Mouse (Mus musculus): ENCODE measurements around the gene Qrfpr. TPM values are rescaled to one million over a fixed set of nuclear protein-coding genes. Genes with fewer than 3 reads are reported as not detected.

The Qrfpr gene
- polyA plus RNA-seq, 1 experiment from 2014 or later, result 0.59 TPM

- Histone ChIP-seq H3K4me2 (no peak overlapping the region), H3K9ac (no peak overlapping the region), H3K4me1 (0 out of 2 replicates have a peak, but pooled peaks cover 3% of the 10 kb centered on the region), H3K9me3 (no peaks in the 10 kb centered on the region), H3K36me3 (no peaks in the 10 kb centered on the region), H3K4me3 (no peak overlapping the region), H3K27ac (no peak overlapping the region), H3K27me3 (no peaks in the 10 kb centered on the region)
- WGBS, result 71% methylated on average over 19 of the region's 19 CpGs
- ATAC-seq (ENCODE audit: insufficient number of reproducible peaks, insufficient read depth, low FRiP score, low TSS enrichment, low read depth), result no peak
These were observed 14.4 kb downstream of the Qrfpr start for GRCm38 (mm10) chr3:36207520-36208264.

- no peak for ATAC-seq (ENCODE audit: insufficient number of reproducible peaks, insufficient read depth, low FRiP score, low TSS enrichment, low read depth)
- no peaks in the 10 kb centered on the region for H3K9me3 ChIP-seq
- H3K27ac ChIP-seq, result no peak overlapping the region
- no peaks in the 10 kb centered on the region for H3K4me1 ChIP-seq
- H3K36me3 ChIP-seq, result no peaks in the 10 kb centered on the region
- whole genome bisulfite sequencing, result 60% methylated on average over 7 of the region's 7 CpGs
- H3K27me3 ChIP-seq, result no peaks in the 10 kb centered on the region
- H3K9ac ChIP-seq, result no peak overlapping the region
- H3K4me2 ChIP-seq, result no peak overlapping the region
- H3K4me3 ChIP-seq, result no peak overlapping the region
These were observed 19.2 kb downstream of the Qrfpr start for GRCm38 (mm10) chr3:36202932-36203331.

GRCm38 (mm10) chr3:36201098-36201497, 21.0 kb downstream of the Qrfpr start:
- 57% methylated on average over 5 of the region's 5 CpGs for WGBS
- no peak overlapping the region for H3K4me3 ChIP-seq
- H3K9ac ChIP-seq, result no peak overlapping the region
- H3K27ac ChIP-seq, result no peak overlapping the region
- H3K4me1 ChIP-seq, result no peaks in the 10 kb centered on the region
- ATAC-seq (ENCODE audit: insufficient number of reproducible peaks, insufficient read depth, low FRiP score, low TSS enrichment, low read depth), result no peak
- H3K36me3 ChIP-seq, result no peaks in the 10 kb centered on the region
- H3K9me3 ChIP-seq, result no peaks in the 10 kb centered on the region
- H3K27me3 ChIP-seq, result no peaks in the 10 kb centered on the region
- no peak overlapping the region for H3K4me2 ChIP-seq

GRCm38 (mm10) chr3:36189243-36189642, 32.9 kb downstream of the Qrfpr start:
- WGBS, result 90% methylated on average over 8 of the region's 8 CpGs
- H3K36me3 ChIP-seq, result no peaks in the 10 kb centered on the region
- H3K9ac ChIP-seq, result no peak overlapping the region
- H3K27ac ChIP-seq, result no peak overlapping the region
- H3K9me3 ChIP-seq, result no peaks in the 10 kb centered on the region
- H3K4me3 ChIP-seq, result no peak overlapping the region
- no peaks in the 10 kb centered on the region for H3K27me3 ChIP-seq
- no peak overlapping the region for H3K4me2 ChIP-seq
- H3K4me1 ChIP-seq, result no peaks in the 10 kb centered on the region
- ATAC-seq (ENCODE audit: insufficient number of reproducible peaks, insufficient read depth, low FRiP score, low TSS enrichment, low read depth), result no peak

GRCm38 (mm10) chr3:36186510-36186909, 35.6 kb downstream of the Qrfpr start:
- no peak for ATAC-seq (ENCODE audit: insufficient number of reproducible peaks, insufficient read depth, low FRiP score, low TSS enrichment, low read depth)
- Histone ChIP-seq H3K4me2 (no peak overlapping the region), H3K27ac (no peak overlapping the region), H3K4me1 (no peaks in the 10 kb centered on the region), H3K36me3 (no peaks in the 10 kb centered on the region), H3K4me3 (no peak overlapping the region), H3K27me3 (no peaks in the 10 kb centered on the region), H3K9ac (no peak overlapping the region), H3K9me3 (no peaks in the 10 kb centered on the region)
- WGBS, result 85% methylated on average over 4 of the region's 4 CpGs

GRCm38 (mm10) chr3:36181519-36181918, 40.6 kb downstream of the Qrfpr start:
- ATAC-seq (ENCODE audit: insufficient number of reproducible peaks, insufficient read depth, low FRiP score, low TSS enrichment, low read depth), result no peak
- Histone ChIP-seq H3K4me1 (no peaks in the 10 kb centered on the region), H3K4me3 (no peak overlapping the region), H3K36me3 (no peaks in the 10 kb centered on the region), H3K27me3 (no peaks in the 10 kb centered on the region), H3K27ac (no peak overlapping the region), H3K9ac (no peak overlapping the region), H3K4me2 (no peak overlapping the region), H3K9me3 (no peaks in the 10 kb centered on the region)
- WGBS, result 8% methylated on average over 4 of the region's 4 CpGs

GRCm38 (mm10) chr3:36173761-36174160, 48.4 kb downstream of the Qrfpr start:
- no peak for ATAC-seq (ENCODE audit: insufficient number of reproducible peaks, insufficient read depth, low FRiP score, low TSS enrichment, low read depth)

GRCm38 (mm10) chr3:36171348-36171747, 50.8 kb downstream of the Qrfpr start:
- H3K27me3 ChIP-seq, result no peaks in the 10 kb centered on the region
- no peak overlapping the region for H3K4me3 ChIP-seq
- H3K36me3 ChIP-seq, result peaks cover 25% of the 10 kb centered on the region
- 87% methylated on average over 1 of the region's 1 CpGs for WGBS
- H3K4me2 ChIP-seq, result no peak overlapping the region
- no peaks in the 10 kb centered on the region for H3K4me1 ChIP-seq
- no peak for ATAC-seq (ENCODE audit: insufficient number of reproducible peaks, insufficient read depth, low FRiP score, low TSS enrichment, low read depth)
- H3K9me3 ChIP-seq, result no peaks in the 10 kb centered on the region
- H3K9ac ChIP-seq, result no peak overlapping the region
- H3K27ac ChIP-seq, result no peak overlapping the region

More at GRCm38 (mm10) chr3:36173761-36174160, 48.4 kb downstream of the Qrfpr start:
- Histone ChIP-seq H3K36me3 (peaks cover 6% of the 10 kb centered on the region; the same call in 1 of the 2 replicates), H3K9ac (no peak overlapping the region), H3K4me2 (no peak overlapping the region), H3K27me3 (no peaks in the 10 kb centered on the region), H3K4me1 (no peaks in the 10 kb centered on the region), H3K27ac (no peak overlapping the region), H3K4me3 (no peak overlapping the region), H3K9me3 (no peaks in the 10 kb centered on the region)
- 90% methylated on average over 2 of the region's 2 CpGs for WGBS

- Histone ChIP-seq H3K4me2 (no peak overlapping the region), H3K4me1 (no peaks in the 10 kb centered on the region), H3K36me3 (peaks cover 31% of the 10 kb centered on the region), H3K27me3 (no peaks in the 10 kb centered on the region), H3K27ac (no peak overlapping the region), H3K9ac (no peak overlapping the region), H3K4me3 (no peak overlapping the region), H3K9me3 (peaks cover 3% of the 10 kb centered on the region; the same call in 1 of the 2 replicates)
- ATAC-seq (ENCODE audit: insufficient number of reproducible peaks, insufficient read depth, low FRiP score, low TSS enrichment, low read depth), result no peak
- 83% methylated on average over 1 of the region's 1 CpGs for WGBS
These were observed 51.4 kb downstream of the Qrfpr start for GRCm38 (mm10) chr3:36170670-36171210.

- Histone ChIP-seq H3K4me1 (peaks cover 26% of the 10 kb centered on the region), H3K9me3 (peaks cover 6% of the 10 kb centered on the region; the same call in 1 of the 2 replicates), H3K4me2 (no peak overlapping the region), H3K27ac (no peak overlapping the region), H3K9ac (no peak overlapping the region), H3K27me3 (no peaks in the 10 kb centered on the region), H3K36me3 (peaks cover 11% of the 10 kb centered on the region), H3K4me3 (no peak overlapping the region)
- WGBS, result 21% methylated on average over 5 of the region's 5 CpGs
- no peak for ATAC-seq (ENCODE audit: insufficient number of reproducible peaks, insufficient read depth, low FRiP score, low TSS enrichment, low read depth)
These were observed 66.8 kb downstream of the Qrfpr start for GRCm38 (mm10) chr3:36155268-36155667.

- H3K9me3 ChIP-seq, result no peaks in the 10 kb centered on the region
- H3K4me2 ChIP-seq, result peak within 1 kb of the TSS; percentile 66
- H3K9ac ChIP-seq, result peak within 1 kb of the TSS; percentile 96
- under 1% methylated on average over 54 of the region's 54 CpGs for WGBS
- ATAC-seq (ENCODE audit: insufficient number of reproducible peaks, insufficient read depth, low FRiP score, low TSS enrichment, low read depth), result peak; percentile 99
- H3K27ac ChIP-seq, result peak within 1 kb of the TSS; percentile 87
- no peaks in the 10 kb centered on the region for H3K27me3 ChIP-seq
- H3K4me1 ChIP-seq, result peaks cover 26% of the 10 kb centered on the region
- H3K36me3 ChIP-seq, result no peaks in the 10 kb centered on the region
- peak within 1 kb of the TSS; percentile 97 for H3K4me3 ChIP-seq
These were observed 71.0 kb downstream of the Qrfpr start, which contains the start of gene D3Ertd254e for GRCm38 (mm10) chr3:36150934-36151686. Gene D3Ertd254e, plus strand, starts transcription at chr3:36151017.
